Mouse (Mus musculus) CH12.LX (cell line): Measurements from ENCODE around the gene Gpr107.

Source experiments
- CTCF ChIP-seq, 2 experiments: IDR thresholded peaks in 1 of 2; conservative IDR thresholded peaks in 1 of 2; 2 replicates each; pipeline ENCODE4 v1.5.1; 2011 to 2012; ENCODE audit warnings: low read depth in 2 of 2, low read length in 2 of 2, improper control_type of control experiment in 1 of 2, inconsistent platforms in 1 of 2, mild to moderate bottlenecking in 1 of 2, moderate library complexity in 1 of 2
- POLR2A ChIP-seq: IDR thresholded peaks from 2 replicates; pipeline ENCODE4 v1.6.1; 2011; ENCODE audit warnings: low read depth, mild to moderate bottlenecking, improper control_type of control experiment, low read length
- SIN3A ChIP-seq: IDR thresholded peaks from 2 replicates; pipeline ENCODE4 v1.6.1; 2012; ENCODE audit warnings: low read length, improper control_type of control experiment, inconsistent platforms
- USF1 ChIP-seq: IDR thresholded peaks from 2 replicates; pipeline ENCODE4 v1.6.1; 2014; ENCODE audit warnings: low read depth, mild to moderate bottlenecking, inconsistent platforms, low read length, improper control_type of control experiment
- ZC3H11A ChIP-seq: IDR thresholded peaks from 2 replicates; pipeline ENCODE4 v1.6.1; 2012; ENCODE audit warnings: low read depth, mild to moderate bottlenecking, inconsistent platforms, low read length, improper control_type of control experiment
- ZNF384 ChIP-seq: IDR thresholded peaks from 2 replicates; pipeline ENCODE4 v1.6.1; 2012; ENCODE audit warnings: low read depth, low read length, improper control_type of control experiment, inconsistent platforms

DNA sequence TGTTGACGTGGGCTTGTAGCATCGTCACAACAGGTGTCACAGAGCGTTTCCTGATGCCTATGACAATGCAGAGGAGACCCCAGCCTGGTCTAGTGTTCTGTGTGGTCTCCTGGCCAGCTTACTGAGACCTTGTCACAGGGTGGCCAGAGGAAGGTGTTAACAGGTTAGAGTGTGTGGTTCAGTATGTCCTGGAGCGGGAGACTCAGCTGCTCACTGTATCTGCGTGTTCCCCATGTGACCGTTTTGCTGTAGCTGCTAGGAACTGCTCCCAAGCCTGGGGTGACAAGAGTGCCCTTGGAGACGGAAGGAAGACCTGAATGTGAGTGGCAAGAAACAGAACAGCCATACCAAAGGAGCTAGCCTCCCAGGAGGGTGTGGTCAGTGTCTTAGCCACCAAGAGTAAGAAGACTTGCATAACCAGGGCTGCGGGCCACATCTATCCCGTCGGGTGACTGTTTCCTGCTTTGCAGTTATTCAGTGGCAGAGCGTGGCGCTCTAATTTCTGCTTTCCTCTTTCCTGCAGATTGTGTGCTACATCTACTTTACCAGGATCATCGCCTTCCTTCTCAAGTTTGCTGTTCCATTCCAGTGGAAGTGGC, 56.5 kb downstream of the Gpr107 start:
- TF ChIP-seq POLR2A (no peak), ZC3H11A (no peak), ZNF384 (no peak), USF1 (no peak), CTCF (conservative IDR thresholded peaks at IDR 0.05 in 1 of 2, IDR thresholded peaks at IDR 0.05 in 1 of 2; ENCODE audit: low read depth in 2 of 2, low read length in 2 of 2) (no peak), SIN3A (no peak)
